Mouse (Mus musculus) thymus, adult 2 months (tissue): ENCODE results near the gene Cdk14. TPM values are rescaled to one million over a fixed set of nuclear protein-coding genes. Genes with fewer than 3 reads are reported as not detected.

Source experiments
- DNase-seq: peaks from one replicate; pipeline ENCODE4 v3.0.0; 2021
- H3K27ac ChIP-seq: fragments of 200-500 bp; 2 replicates; pipeline ENCODE4 v1.5.1; 2012; ENCODE audit warnings: low read length, control low read depth; ENCODE audit not compliant: control insufficient read depth, insufficient read depth
- H3K27me3 ChIP-seq: fragments of 200-500 bp; 2 replicates; pipeline ENCODE4 v1.6.1; 2012; ENCODE audit warnings: mild to moderate bottlenecking, low read length, moderate library complexity, mixed read lengths; ENCODE audit not compliant: control insufficient read depth, insufficient read depth
- H3K36me3 ChIP-seq: fragments of 200-500 bp; 2 replicates; pipeline ENCODE4 v1.6.1; 2012; ENCODE audit warnings: mild to moderate bottlenecking, low read length, moderate library complexity; ENCODE audit not compliant: control insufficient read depth, insufficient read depth
- H3K4me1 ChIP-seq: fragments of 200-500 bp; replicated peaks from 2 replicates; pipeline ENCODE4 v1.6.1; 2012; ENCODE audit warnings: low read length; ENCODE audit not compliant: control insufficient read depth, insufficient read depth
- H3K4me3 ChIP-seq: fragments of 200-500 bp; 2 replicates; pipeline ENCODE4 v1.5.1; 2012; ENCODE audit warnings: mild to moderate bottlenecking, low read length, control low read depth, moderate library complexity; ENCODE audit not compliant: control insufficient read depth, insufficient read depth
- CTCF ChIP-seq: fragments of 200-500 bp; IDR thresholded peaks from 2 replicates; pipeline ENCODE4 v1.5.1; 2012; ENCODE audit warnings: mild to moderate bottlenecking, control low read depth, low read length, moderate library complexity, borderline replicate concordance; ENCODE audit not compliant: control insufficient read depth, poor library complexity, insufficient read depth; ENCODE audit errors: extremely low read depth
- POLR2A ChIP-seq: fragments of 200-500 bp; IDR thresholded peaks from 2 replicates; pipeline ENCODE4 v1.6.1; 2012; ENCODE audit warnings: mild to moderate bottlenecking, low read length, control low read depth, moderate library complexity; ENCODE audit not compliant: control insufficient read depth, poor library complexity, insufficient read depth; ENCODE audit errors: extremely low read depth
- WGBS: fragments of 180-500 bp; shearing (Covaris S2); methylation state at CpG from one replicate; pipeline ENCODE4 v1.1.7; 2018; 5-methylcytosine and 5-hydroxymethylcytosine counted together
- polyA plus RNA-seq: library from polyadenylated mRNA; depleted of rRNA; stranded (reverse); fragments of >200 nt; gene quantifications from 2 replicates; pipeline ENCODE4 v1.2.3, GENCODE M21; 2012

Gene Cdk14
- polyA plus RNA-seq, 1 experiment, result 0.90 TPM

DNA sequence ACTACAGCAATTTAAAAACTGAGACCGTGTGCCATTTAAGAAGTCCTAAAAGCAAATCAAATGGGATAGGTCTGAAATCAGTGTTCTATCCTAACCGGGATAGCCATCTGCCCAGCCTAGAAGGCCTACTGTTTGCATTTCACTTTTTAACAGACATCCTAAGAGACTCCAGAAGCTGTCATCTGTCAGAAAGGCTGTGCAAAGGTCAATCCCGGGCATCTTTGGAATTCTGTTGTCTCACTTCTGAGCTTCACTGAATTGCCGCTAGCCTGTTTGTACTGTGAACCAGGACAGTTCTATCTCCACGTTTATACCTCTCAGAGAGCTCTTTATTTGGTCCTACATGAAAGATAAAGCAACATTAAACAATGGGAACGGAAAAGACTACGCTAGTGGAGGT lies 159.8 kb downstream of the Cdk14 start:
- H3K4me3 ChIP-seq, result no peak overlapping the region
- no peaks in the 10 kb centered on the region for H3K36me3 ChIP-seq
- DNase-seq, result no peak
- H3K27ac ChIP-seq, result no peak overlapping the region
- 92% methylated on average over 7 of the region's 7 CpGs for WGBS
- no peaks in the 10 kb centered on the region for H3K4me1 ChIP-seq
- no peaks in the 10 kb centered on the region for H3K27me3 ChIP-seq
- TF ChIP-seq CTCF (no peak), POLR2A (no peak)

DNA sequence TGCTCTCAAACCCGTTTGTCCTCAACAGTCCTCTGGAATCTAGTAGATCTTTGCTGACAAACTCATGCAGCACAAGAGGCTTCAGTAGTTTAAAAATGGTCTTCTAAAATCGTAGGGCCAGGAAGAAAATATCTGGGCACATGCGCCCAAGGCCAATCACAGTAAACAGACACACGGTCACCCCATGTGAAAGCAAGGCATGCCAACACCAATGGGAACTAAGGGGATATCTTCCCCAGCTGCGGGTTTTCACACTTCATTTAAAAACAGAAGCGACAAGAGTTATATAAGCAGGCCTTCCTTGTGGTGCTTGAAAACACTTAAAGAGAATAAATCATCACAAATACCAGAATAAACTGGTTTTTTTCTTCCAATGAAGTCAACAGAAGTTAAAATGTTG lies 165.7 kb downstream of the Cdk14 start:
- no peaks in the 10 kb centered on the region for H3K4me1 ChIP-seq
- 94% methylated on average over 6 of the region's 6 CpGs for WGBS
- no peak overlapping the region for H3K27ac ChIP-seq
- no peaks in the 10 kb centered on the region for H3K36me3 ChIP-seq
- no peaks in the 10 kb centered on the region for H3K27me3 ChIP-seq
- H3K4me3 ChIP-seq, result no peak overlapping the region
- TF ChIP-seq CTCF (no peak), POLR2A (no peak)
- no peak for DNase-seq

DNA sequence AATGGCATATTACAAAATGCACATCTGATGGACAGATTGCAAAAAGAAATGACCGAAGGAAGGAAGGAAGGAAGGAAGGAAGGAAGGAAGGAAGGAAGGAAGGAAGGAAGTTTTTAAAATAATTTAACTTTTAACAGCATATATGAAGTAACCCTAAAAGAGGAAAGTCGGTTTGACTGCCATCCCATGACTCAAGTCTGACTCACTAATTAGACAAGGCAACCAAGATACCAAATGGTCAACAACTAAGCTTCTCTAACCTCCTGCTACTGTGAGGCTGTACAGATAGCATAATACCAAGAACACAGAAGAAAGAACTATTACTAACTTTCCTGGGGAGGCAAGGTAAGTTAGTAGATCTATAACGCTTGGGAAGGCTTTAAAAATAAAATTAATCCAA lies 166.9 kb downstream of the Cdk14 start:
- no peaks in the 10 kb centered on the region for H3K27me3 ChIP-seq
- H3K4me1 ChIP-seq, result no peaks in the 10 kb centered on the region
- 94% methylated on average over 3 of the region's 3 CpGs for WGBS
- no peak overlapping the region for H3K4me3 ChIP-seq
- no peak for DNase-seq
- no peak overlapping the region for H3K27ac ChIP-seq
- no peak for TF ChIP-seq POLR2A
- TF ChIP-seq CTCF, result no peak
- H3K36me3 ChIP-seq, result no peaks in the 10 kb centered on the region

DNA sequence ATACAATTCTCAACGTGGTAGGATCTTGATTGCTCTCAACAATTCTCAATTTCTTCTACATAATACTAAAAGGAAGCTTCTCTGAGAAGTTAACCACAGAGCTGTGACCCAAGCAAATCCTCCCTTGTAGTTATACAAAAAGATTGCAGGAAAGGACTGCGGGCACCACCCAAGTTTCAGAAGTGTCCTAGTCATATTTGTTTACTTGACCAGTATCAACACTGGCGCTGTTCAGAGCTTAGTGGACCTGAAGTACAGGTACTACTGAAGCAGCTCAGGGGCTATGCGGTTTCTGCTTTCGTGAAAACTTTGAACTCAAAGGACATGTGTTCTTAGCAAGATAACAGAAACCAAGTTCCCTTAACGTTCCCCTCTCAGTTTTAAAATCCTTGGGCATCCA lies 172.4 kb downstream of the Cdk14 start:
- H3K27ac ChIP-seq, result no peak overlapping the region
- 59% methylated on average over 6 of the region's 6 CpGs for WGBS
- H3K36me3 ChIP-seq, result no peaks in the 10 kb centered on the region
- TF ChIP-seq POLR2A (no peak), CTCF (no peak)
- no peaks in the 10 kb centered on the region for H3K27me3 ChIP-seq
- no peaks in the 10 kb centered on the region for H3K4me1 ChIP-seq
- no peak for DNase-seq
- H3K4me3 ChIP-seq, result no peak overlapping the region

DNA sequence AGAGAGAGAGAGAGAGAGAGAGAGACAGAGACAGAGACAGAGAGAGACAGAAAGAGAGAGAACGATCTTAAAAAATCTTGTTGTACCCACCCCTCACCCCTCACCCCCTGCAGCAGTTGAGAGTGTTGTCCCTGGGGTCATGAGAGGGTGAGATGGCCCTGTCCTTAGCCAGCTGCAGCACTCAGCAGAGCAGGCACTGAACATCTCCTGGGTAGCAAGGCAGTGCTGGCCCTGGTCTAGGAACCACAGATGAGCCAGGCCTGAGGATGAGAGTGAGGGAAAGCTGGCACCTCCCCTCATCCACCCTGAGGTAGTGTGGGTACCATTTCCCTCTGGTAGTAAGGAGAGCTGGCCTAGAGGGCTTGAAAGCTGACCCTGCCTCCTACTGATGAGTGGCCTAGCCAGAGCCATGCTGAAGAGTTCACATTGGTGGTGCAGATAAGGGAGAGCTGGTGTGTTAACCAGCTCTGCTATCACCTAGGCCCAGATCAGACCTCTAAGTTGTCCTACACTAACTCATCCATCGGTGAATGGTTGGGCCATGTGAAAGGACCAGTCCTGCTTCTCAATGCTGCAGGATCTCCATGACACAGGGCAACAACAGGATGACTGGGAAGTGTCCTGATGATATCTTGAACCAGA lies 173.5 kb downstream of the Cdk14 start:
- Histone ChIP-seq H3K36me3 (no peaks in the 10 kb centered on the region), H3K4me1 (no peaks in the 10 kb centered on the region), H3K27ac (no peak overlapping the region), H3K27me3 (no peaks in the 10 kb centered on the region), H3K4me3 (no peak overlapping the region)
- WGBS, result 100% methylated on average over 2 of the region's 2 CpGs
- no peak for TF ChIP-seq CTCF
- TF ChIP-seq POLR2A, result no peak
- no peak for DNase-seq

DNA sequence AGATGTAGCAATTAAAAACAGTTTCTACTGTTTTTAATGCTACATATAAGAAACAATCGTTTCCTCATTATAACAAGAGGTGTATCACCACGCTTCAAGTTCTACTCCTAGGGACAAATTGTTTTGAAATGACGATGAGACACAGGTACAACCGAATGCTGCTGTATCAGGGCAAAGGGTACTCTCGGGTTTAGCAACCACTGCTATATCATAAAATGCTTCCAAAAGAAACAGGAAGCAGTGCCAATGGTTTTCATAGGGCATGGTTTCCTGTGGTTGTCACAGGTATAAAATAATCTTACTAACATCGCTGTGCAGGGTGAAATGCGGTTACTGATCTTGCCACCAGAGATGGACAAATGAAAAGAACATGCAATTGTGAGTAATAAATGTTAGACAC lies 174.9 kb downstream of the Cdk14 start:
- no peak overlapping the region for H3K4me3 ChIP-seq
- H3K36me3 ChIP-seq, result no peaks in the 10 kb centered on the region
- H3K4me1 ChIP-seq, result no peaks in the 10 kb centered on the region
- TF ChIP-seq CTCF (no peak), POLR2A (no peak)
- no peak for DNase-seq
- H3K27me3 ChIP-seq, result no peaks in the 10 kb centered on the region
- 45% methylated on average over 7 of the region's 7 CpGs for WGBS
- H3K27ac ChIP-seq, result no peak overlapping the region

DNA sequence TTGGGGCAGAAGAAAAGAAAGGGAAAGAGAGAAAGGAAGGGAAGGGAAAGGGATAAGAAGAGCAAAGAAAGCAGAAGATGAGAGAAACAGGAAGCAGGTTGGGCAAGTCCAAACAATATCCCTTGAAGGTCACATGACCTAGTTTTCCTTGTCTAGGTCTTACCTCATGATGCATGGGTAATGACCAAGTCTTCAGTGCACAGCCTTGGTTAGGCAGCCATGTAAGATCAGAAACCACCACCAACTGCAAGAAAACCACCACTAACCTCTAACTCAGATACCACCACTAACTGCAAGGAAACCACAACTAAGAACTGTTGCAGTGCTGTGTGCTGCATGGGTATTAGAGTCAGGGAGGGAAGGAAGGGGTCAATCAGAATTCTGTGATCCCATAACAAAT lies 176.5 kb downstream of the Cdk14 start:
- H3K27ac ChIP-seq, result no peak overlapping the region
- DNase-seq, result no peak
- no peak for TF ChIP-seq POLR2A
- TF ChIP-seq CTCF, result no peak
- H3K4me3 ChIP-seq, result no peak overlapping the region
- H3K36me3 ChIP-seq, result no peaks in the 10 kb centered on the region
- H3K4me1 ChIP-seq, result no peaks in the 10 kb centered on the region
- H3K27me3 ChIP-seq, result no peaks in the 10 kb centered on the region
